Mouse (Mus musculus): Measurements from ENCODE around the gene Rcc2.

Rcc2 gene

DNA sequence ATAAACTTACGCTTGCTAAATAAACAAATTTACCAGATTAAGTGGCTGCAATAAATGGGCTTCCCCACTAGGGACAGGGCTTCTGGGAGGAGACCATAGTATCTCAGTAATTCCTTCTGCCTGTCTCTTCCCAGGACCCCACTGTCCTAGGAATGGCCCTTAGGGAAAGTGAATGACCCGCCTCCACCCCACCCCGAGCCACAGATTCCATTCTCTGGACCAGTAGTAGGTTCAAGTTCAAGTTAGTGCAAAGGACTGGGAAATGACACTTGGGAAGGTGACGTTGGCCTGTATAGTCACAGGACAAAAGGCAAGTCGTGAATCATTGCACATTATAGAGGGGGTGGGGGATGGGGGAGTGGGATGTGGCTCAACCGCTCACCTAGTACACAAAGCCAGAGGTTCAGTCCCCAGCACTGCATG is 15.4 kb upstream of the Rcc2 start:
- no peak for DNase-seq (ENCODE audit: low spot score)

DNA sequence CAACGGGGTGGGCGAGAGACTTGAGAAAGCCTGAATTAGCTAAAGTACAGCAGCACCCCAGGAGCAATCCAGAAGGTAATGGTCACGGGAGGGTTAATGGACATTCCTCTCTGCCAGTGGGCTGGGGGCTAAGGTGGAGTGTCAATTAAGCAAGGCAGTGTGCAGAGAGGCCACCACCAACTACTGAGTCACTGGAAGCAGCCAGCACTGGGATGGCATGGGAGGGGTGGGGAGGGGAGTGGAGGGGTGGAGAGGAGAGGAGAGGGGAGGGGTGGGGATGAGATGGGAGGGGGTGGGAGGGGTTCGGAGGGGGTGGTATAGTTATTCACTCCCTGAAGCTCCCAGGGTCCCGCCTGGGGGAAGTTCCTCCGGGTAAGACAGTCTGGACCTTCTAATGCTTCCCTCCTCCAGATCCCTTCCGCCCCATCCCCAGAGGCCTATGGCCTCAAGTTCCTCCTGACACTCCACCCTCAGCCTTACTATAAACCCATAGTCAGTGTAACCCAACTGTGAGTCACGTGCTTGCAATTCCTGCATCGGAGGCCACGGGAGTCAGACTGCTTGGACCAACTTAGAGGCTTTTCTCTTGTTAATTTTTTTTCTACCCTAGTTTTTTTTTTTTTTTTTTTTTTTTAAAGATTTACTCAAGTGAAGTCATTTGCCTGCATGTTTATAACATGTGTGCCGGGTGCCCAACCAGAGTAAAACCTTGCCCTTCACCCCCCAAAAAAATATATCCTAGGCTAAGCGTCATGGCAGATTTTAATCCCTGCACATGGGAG is 12.1 kb upstream of the Rcc2 start:
- DNase-seq (ENCODE audit: low spot score): no peak

DNA sequence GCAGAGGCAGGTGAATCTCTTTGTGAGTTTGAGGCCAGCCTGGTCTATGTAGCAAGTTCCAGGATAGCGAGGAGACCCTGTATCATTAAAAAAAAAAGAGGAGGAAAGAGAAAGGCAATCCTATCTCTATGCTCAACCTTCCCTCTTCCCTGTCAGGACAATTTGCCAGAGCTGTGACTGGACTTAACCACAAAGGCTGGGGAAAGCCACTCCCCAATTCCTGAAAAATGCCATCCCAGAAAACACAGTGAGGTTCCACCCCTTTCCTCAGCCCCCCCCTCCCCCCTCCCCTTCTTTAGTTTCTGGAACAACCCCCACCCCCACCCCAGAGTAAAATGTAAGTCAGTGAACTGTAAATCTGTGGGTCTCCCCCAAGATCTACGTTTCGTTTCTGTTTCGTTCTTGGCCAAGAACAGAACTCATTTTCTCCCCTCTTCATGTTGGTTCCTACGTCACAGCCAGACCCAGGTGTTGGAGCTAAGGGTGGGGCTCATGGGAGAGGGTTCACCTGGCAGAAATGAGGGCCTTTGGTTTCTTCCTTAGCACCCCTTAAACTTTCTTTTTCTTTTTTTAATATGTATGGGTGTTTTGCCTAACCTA is 11.4 kb upstream of the Rcc2 start:
- DNase-seq (ENCODE audit: low spot score): no peak

DNA sequence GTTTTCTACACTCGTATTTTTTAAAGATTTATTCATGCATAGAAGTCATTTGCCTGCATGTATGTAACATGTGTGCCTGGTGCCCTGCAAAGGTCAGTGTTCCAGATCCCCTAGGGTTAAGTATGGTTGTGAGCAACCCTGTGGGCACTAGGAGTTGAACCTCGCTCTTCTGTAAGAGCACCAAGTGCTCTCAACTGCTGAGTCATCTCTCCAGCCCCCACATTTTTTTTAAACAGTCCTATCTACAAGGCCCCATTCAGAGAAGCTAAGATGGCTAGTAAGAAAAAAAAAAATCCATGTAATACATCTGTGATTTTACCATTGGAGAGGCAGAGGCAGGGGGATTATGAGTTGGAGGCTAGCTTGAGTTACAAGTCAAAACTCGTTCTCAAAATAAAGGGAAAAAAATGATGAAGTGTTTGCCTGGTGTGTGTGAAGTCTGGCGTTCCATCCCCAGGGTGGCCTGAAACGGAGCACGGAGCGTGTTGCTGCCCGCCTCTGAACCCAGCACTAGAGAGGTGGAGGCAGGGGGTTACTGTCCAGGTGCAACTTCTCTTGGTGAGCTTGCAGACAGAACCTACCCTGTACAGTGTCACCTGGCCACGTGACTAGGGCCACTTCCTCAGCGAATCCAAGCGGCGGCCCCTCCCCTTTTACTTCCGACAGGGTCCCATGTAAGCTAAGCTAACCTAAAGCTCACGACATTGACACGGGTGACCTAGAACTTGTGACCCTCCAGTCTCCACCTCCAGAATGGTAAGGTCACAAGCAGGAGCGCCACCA is 10.3 kb upstream of the Rcc2 start:
- no peak for DNase-seq (ENCODE audit: low spot score)

- no peak for DNase-seq (ENCODE audit: low spot score)
Measured at GRCm38 (mm10) chr4:140691481-140691880, 8.9 kb upstream of the Rcc2 start.

GRCm38 (mm10) chr4:140693513-140693912 is 6.8 kb upstream of the Rcc2 start:
- DNase-seq (ENCODE audit: low spot score): no peak

DNA sequence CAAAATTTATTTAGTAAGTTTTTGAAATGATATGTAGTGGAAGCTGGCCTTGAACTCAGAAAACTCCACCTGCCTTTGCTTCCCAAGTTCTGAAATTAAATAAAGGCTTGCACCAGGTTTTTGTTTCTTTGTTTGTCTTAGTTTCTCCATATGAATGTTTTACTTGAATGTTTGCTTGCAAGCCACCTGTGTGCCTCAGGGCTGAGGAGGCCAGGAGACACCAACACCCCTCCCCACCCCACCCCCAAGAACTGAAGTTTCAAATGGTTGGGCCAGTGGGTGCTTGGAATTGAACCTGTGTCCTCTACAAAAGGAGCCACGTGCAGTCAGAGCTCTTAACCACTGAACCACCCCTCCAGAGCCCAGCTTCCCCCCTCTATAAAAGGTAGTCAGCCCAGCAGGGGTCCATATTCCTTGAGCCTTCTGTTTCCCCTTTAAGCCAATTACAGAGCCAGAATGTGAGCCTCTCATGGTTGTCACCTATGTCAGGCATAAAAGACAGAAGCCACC is 5.7 kb upstream of the Rcc2 start:
- no peak for DNase-seq (ENCODE audit: low spot score)

DNA sequence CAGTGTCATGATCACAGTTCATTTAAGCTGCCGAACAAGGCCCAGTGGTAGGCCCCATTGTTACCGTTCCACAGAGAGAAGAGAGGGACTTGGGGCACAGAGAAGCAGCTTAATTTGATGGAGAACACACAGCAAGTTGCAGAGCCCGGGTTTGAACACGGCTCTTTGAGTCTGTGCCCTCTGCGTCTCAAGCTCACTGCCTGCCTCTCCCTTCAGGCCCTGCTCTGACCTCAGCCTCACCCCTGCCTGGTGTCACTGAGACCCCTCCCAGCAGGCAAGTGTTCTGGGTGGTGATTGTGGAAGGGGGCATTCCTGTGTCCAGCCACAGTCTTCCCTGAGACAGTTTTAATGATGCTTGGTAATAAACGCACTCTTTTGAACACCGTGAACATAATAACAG is 5.2 kb upstream of the Rcc2 start:
- no peak for DNase-seq (ENCODE audit: low spot score)

DNA sequence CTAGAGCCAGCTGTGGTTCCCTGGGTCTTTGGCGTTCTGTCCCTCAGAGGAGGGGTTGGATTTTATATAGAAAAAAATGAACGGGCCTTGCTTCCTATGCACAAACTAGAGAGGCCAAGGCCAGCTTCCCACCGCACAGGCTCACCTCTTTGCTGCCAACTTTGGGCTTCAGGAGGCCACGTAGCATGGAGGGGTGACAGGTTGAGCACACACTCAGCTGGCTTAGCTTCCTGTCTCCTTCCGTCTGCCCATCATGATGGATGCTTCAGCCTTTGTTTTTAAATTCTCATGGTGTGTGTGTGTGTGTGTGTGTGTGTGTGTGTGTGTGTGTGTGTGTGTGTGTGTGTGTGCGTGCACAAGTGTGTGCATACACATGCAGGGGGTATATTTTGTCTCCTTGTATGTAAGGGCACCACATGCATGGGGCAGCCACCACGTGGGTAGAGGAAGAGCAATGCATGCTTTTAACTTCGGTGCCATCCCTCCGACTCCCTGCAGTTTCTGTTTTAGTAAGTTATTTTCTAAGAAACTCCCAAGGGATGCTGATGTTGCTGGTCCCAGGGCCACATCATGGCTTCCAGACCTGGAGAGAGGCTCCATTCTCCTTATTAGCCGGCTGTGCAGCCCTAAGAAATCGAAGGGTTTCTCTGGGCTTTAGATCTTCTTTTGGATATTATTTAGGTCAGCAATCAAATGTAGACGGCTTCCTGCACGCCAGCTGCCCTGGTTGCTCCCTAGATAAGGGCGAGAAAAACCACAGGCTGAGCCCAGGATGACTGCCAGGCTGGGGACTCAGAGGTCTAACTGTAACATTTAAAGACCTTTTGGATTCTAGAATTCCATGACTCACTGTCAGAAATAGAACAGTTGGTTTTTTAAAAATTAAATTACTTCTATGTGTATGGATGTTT is 4.4 kb upstream of the Rcc2 start:
- DNase-seq (ENCODE audit: low spot score): no peak

- peak; percentile 89 for DNase-seq (ENCODE audit: low spot score)
Measured at GRCm38 (mm10) chr4:140699441-140700127, 757 bp upstream of the Rcc2 start.

GRCm38 (mm10) chr4:140701049-140701715 is 841 bp downstream of the Rcc2 start:
- DNase-seq (ENCODE audit: low spot score): peak; percentile 68

GRCm38 (mm10) chr4:140701716-140702561 is 1.6 kb downstream of the Rcc2 start:
- DNase-seq (ENCODE audit: low spot score): no peak

DNA sequence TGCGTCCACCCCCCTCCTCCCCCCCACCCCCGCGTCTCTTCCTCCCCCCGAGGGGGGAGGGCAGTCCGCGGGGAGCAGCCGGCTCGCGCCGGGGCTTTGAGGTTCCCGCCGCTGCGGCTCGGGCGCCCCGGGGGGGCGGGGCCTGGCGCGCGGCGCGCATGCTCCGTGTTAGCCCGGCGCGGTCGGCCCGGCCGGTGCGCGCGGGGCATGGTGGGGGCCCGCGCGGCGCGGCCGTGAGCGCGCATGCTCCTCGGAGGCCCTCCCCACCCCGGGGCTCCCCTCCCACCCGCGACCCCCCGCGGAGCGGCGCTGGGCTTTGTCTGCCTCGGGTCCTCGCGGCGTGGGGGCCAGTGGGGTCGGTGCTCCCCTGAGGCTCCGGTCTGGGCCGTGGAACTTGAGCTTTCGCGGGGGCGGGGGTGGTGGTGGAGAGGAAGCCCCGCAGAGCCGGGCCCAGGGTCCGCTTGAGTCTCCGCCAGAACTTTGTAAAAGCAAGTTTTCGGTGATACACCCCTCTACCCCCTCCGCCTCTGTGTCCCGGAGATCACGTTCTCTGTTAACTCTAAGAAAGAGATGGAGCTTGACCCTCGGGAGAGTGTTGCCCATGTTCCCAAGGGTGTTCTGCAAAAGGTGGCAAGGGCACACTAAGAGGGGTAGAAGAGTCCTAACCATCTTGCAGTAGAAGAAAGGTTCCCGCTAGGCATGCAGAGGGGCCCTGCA is 2.4 kb downstream of the Rcc2 start:
- DNase-seq (ENCODE audit: low spot score): peak; percentile 84

DNA sequence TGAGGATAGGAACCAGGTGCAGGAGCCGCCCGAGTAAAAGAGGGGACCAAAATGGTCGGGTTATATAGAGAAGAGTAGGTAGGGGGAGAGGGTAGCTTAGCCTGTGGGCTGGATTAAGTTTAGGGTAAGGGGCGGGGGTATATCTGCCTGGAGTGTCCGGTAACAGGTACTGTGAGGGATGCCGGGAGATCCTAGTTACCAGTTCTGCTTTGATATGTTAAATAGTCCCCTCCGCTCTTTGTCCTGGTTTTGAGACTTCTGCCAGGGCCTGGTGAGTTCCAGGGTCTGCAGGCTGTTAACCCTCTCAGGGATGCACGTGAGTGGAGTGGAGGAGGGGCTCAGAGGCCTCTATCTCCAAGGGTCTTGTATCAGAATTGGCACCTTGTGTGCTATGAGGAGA is 3.3 kb downstream of the Rcc2 start:
- no peak for DNase-seq (ENCODE audit: low spot score)

DNA sequence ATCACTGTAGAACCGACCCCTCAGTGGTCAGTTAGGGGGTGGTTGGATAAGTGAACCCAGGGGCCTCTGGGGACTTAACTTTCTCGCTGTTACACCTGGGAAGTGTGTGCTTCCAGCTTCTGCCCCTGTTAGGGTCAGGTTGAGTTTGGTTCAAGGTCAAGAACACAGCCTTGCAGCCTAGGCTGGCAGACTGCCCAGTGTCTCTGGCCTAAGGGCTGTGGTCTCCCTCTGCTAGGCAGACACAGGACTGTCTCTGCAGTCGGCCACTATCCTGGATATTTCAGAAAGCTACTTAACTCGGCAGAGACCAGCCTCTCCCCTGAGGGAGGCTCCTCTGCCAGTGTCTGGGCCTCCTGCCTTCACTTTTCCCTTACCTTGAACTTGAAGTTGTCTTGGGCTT is 3.8 kb downstream of the Rcc2 start:
- no peak for DNase-seq (ENCODE audit: low spot score)

- DNase-seq (ENCODE audit: low spot score): no peak
Measured at GRCm38 (mm10) chr4:140707615-140708014, 7.3 kb downstream of the Rcc2 start.

DNA sequence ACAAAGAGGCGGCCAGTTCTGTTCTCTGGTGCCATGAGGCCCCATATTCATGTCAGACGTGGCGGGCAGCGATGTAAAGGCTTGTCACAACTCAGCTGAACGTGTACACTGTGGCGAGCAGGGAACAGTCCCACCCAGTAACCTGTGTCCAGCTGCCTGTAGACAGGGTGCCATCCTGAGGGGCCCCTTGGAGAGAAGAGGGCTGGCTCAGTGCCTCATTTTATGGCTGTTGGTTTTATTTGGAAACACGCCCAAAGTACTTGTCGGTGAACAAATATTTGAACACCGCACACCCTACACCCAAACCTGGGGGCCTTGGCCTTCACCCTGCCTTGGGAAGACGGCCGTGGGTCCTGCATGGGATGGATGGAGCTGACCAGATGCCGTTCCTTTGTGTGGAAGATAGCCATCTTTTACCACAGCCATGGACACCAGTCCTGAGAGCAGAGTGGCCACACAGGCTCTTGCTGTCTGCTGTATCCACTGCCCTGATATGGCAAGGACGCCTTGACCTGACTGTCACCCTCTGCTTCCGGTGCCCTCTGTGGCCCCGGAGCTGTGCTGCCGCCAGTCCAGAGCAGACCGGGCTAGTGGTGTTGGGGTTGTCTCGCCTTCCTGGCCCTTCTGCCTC is 8.1 kb downstream of the Rcc2 start:
- DNase-seq (ENCODE audit: low spot score): peak; percentile 68

- no peak for DNase-seq (ENCODE audit: low spot score)
Measured at GRCm38 (mm10) chr4:140709111-140709510, 8.8 kb downstream of the Rcc2 start.

- no peak for DNase-seq (ENCODE audit: low spot score)
Measured at GRCm38 (mm10) chr4:140709617-140710016, 9.3 kb downstream of the Rcc2 start.

Measured in lung, postnatal 25 days (tissue).